Mouse (Mus musculus) CH12.LX (cell line): ENCODE measurements around the gene Kdr.

Source experiments
- ETS1 ChIP-seq: conservative IDR thresholded peaks from 2 replicates; pipeline ENCODE4 v1.6.1; 2012; ENCODE audit warnings: low read depth, mild to moderate bottlenecking, inconsistent platforms, low read length, improper control_type of control experiment, moderate library complexity
- MAX ChIP-seq: IDR thresholded peaks from 2 replicates; pipeline ENCODE4 v1.6.1; 2011; ENCODE audit warnings: low read length, improper control_type of control experiment
- NELFE ChIP-seq: IDR thresholded peaks from 2 replicates; pipeline ENCODE4 v1.6.1; 2011; ENCODE audit warnings: low read depth, low read length, improper control_type of control experiment
- POLR2A ChIP-seq: IDR thresholded peaks from 2 replicates; pipeline ENCODE4 v1.6.1; 2011; ENCODE audit warnings: low read depth, mild to moderate bottlenecking, improper control_type of control experiment, low read length
- USF1 ChIP-seq: IDR thresholded peaks from 2 replicates; pipeline ENCODE4 v1.6.1; 2014; ENCODE audit warnings: low read depth, mild to moderate bottlenecking, inconsistent platforms, low read length, improper control_type of control experiment
- ZNF384 ChIP-seq: IDR thresholded peaks from 2 replicates; pipeline ENCODE4 v1.6.1; 2012; ENCODE audit warnings: low read depth, low read length, improper control_type of control experiment, inconsistent platforms

- no peak for TF ChIP-seq ETS1
- TF ChIP-seq ZNF384, result no peak
- no peak for TF ChIP-seq POLR2A
- no peak for TF ChIP-seq USF1
- TF ChIP-seq NELFE, result no peak
- TF ChIP-seq MAX, result no peak
Measured at GRCm38 (mm10) chr5:75979108-75979507, 850 bp upstream of the Kdr start.
